Mouse (Mus musculus) erythroblast, embryonic 14.5 days (primary cell): Measurements from ENCODE around the gene Fuom.

Experiments
- GATA1 ChIP-seq: IDR thresholded peaks from 2 replicates; pipeline ENCODE4 v1.6.1; 2012; ENCODE audit warnings: low read length, inconsistent platforms, mixed read lengths
- TAL1 ChIP-seq: IDR thresholded peaks from 3 replicates; pipeline ENCODE4 v1.6.1; 2012; ENCODE audit warnings: low read length, inconsistent platforms, mixed read lengths

GRCm38 (mm10) chr7:140048361-140049114, 53.7 kb downstream of the Fuom start, which contains the start of gene Msx3:
- TF ChIP-seq GATA1 (no peak), TAL1 (no peak)
